Mouse (Mus musculus): ENCODE data around the gene Slc27a2. TPM values are rescaled to one million over a fixed set of nuclear protein-coding genes. Genes with fewer than 3 reads are reported as not detected.
"Not testable (repeated sequence)": the region's sequence is repeated elsewhere in the genome, so short reads cannot be mapped to it uniquely, and the experiment has no call there.

Gene Slc27a2
- total and polyA plus RNA-seq, 2 experiments from 2014 or later: 5.9 to 6.9 TPM

GRCm38 (mm10) chr2:126601918-126602600, 49.9 kb downstream of the Slc27a2 start:
- Histone ChIP-seq H3K4me1 (ENCODE audit: insufficient read depth) (no peaks in the 10 kb centered on the region), H3K4me3 (ENCODE audit: low read depth, low read length) (no peak overlapping the region), H3K9me3 (ENCODE audit: low read length) (no peaks in the 10 kb centered on the region), H3K9ac (no peak overlapping the region), H3K36me3 (ENCODE audit: insufficient read depth) (no peaks in the 10 kb centered on the region), H3K27me3 (ENCODE audit: insufficient read depth, low read length) (no peaks in the 10 kb centered on the region), H3K4me2 (ENCODE audit: low read depth) (no peak overlapping the region), H3K27ac (ENCODE audit: low read depth, low read length) (no peak overlapping the region)
- no peak for TF ChIP-seq CTCF (IDR thresholded peaks at IDR 0.05; ENCODE audit: low read depth)
- DNase-seq (no peak), ATAC-seq (no peak)
- WGBS: 92% methylated on average over 14 of the region's 14 CpGs

GRCm38 (mm10) chr2:126606061-126606687, 54.0 kb downstream of the Slc27a2 start:
- Histone ChIP-seq H3K4me1 (ENCODE audit: insufficient read depth) (no peaks in the 10 kb centered on the region), H3K36me3 (ENCODE audit: insufficient read depth) (no peaks in the 10 kb centered on the region), H3K4me2 (ENCODE audit: low read depth) (no peak overlapping the region), H3K27me3 (ENCODE audit: insufficient read depth, low read length) (no peaks in the 10 kb centered on the region), H3K9me3 (ENCODE audit: low read length) (no peaks in the 10 kb centered on the region), H3K27ac (ENCODE audit: low read depth, low read length) (no peak overlapping the region), H3K4me3 (ENCODE audit: low read depth, low read length) (no peak overlapping the region), H3K9ac (no peak overlapping the region)
- DNase-seq (no peak), ATAC-seq (no peak)
- TF ChIP-seq CTCF (IDR thresholded peaks at IDR 0.05; ENCODE audit: low read depth): no peak
- 88% methylated on average over 15 of the region's 15 CpGs for WGBS

GRCm38 (mm10) chr2:126606688-126607062, 54.5 kb downstream of the Slc27a2 start:
- Histone ChIP-seq H3K9me3 (ENCODE audit: low read length) (no peaks in the 10 kb centered on the region), H3K27ac (ENCODE audit: low read depth, low read length) (no peak overlapping the region), H3K36me3 (ENCODE audit: insufficient read depth) (no peaks in the 10 kb centered on the region), H3K4me2 (ENCODE audit: low read depth) (no peak overlapping the region), H3K4me1 (ENCODE audit: insufficient read depth) (no peaks in the 10 kb centered on the region), H3K4me3 (ENCODE audit: low read depth, low read length) (no peak overlapping the region), H3K27me3 (ENCODE audit: insufficient read depth, low read length) (no peaks in the 10 kb centered on the region), H3K9ac (no peak overlapping the region)
- 78% methylated on average over 4 of the region's 4 CpGs for WGBS
- no peak for ATAC-seq
- TF ChIP-seq CTCF (IDR thresholded peaks at IDR 0.05; ENCODE audit: low read depth): no peak
- DNase-seq: no peak

- Histone ChIP-seq H3K9me3 (ENCODE audit: low read length) (no peaks in the 10 kb centered on the region), H3K27me3 (ENCODE audit: insufficient read depth, low read length) (no peaks in the 10 kb centered on the region), H3K4me1 (ENCODE audit: insufficient read depth) (no peaks in the 10 kb centered on the region), H3K27ac (ENCODE audit: low read depth, low read length) (no peak overlapping the region), H3K4me2 (ENCODE audit: low read depth) (no peak overlapping the region), H3K4me3 (ENCODE audit: low read depth, low read length) (no peak overlapping the region), H3K36me3 (ENCODE audit: insufficient read depth) (no peaks in the 10 kb centered on the region), H3K9ac (no peak overlapping the region)
- DNase-seq (no peak), ATAC-seq (no peak)
- no peak for TF ChIP-seq CTCF (IDR thresholded peaks at IDR 0.05; ENCODE audit: low read depth)
- 72% methylated on average over 10 of the region's 10 CpGs for WGBS
Measured at GRCm38 (mm10) chr2:126607553-126608203, 55.5 kb downstream of the Slc27a2 start.

- not testable (repeated sequence) for H3K9me3 ChIP-seq (ENCODE audit: low read length); ATAC-seq; H3K36me3 ChIP-seq (ENCODE audit: insufficient read depth); H3K27me3 ChIP-seq (ENCODE audit: insufficient read depth, low read length); DNase-seq; H3K4me2 ChIP-seq (ENCODE audit: low read depth); H3K4me3 ChIP-seq (ENCODE audit: low read depth, low read length); H3K4me1 ChIP-seq (ENCODE audit: insufficient read depth); H3K27ac ChIP-seq (ENCODE audit: low read depth, low read length); H3K9ac ChIP-seq
- WGBS: 71% methylated on average over 12 of the region's 12 CpGs
Measured at GRCm38 (mm10) chr2:126609600-126609999, 57.4 kb downstream of the Slc27a2 start.

- no peak for TF ChIP-seq CTCF (IDR thresholded peaks at IDR 0.05; ENCODE audit: low read depth)
- DNase-seq (no peak), ATAC-seq (no peak)
- no peaks in the 10 kb centered on the region for H3K9me3 ChIP-seq (ENCODE audit: low read length)
- H3K4me3 ChIP-seq (ENCODE audit: low read depth, low read length): no peak overlapping the region
- WGBS: 95% methylated on average over 3 of the region's 3 CpGs
- H3K4me2 ChIP-seq (ENCODE audit: low read depth): no peak overlapping the region
- no peaks in the 10 kb centered on the region for H3K27me3 ChIP-seq (ENCODE audit: insufficient read depth, low read length)
- H3K27ac ChIP-seq (ENCODE audit: low read depth, low read length): no peak overlapping the region
- H3K4me1 ChIP-seq (ENCODE audit: insufficient read depth): no peaks in the 10 kb centered on the region
- no peak overlapping the region for H3K9ac ChIP-seq
- no peaks in the 10 kb centered on the region for H3K36me3 ChIP-seq (ENCODE audit: insufficient read depth)
Measured at GRCm38 (mm10) chr2:126615355-126615754, 63.1 kb downstream of the Slc27a2 start.
